Mouse (Mus musculus) macrophage (primary cell): ENCODE measurements around the gene Defb29. TPM values are rescaled to one million over a fixed set of nuclear protein-coding genes. Genes with fewer than 3 reads are reported as not detected.

Experiments
- H3K27ac ChIP-seq: fragments of 350-480 bp; formaldehyde crosslinking; 2 replicates; pipeline ENCODE4 v1.9.0; 2021
- H3K36me3 ChIP-seq: fragments of 350-480 bp; formaldehyde crosslinking; 2 replicates; pipeline ENCODE4 v1.9.0; 2021; ENCODE audit errors: inconsistent target
- H3K4me3 ChIP-seq: fragments of 350-480 bp; formaldehyde crosslinking; 2 replicates; pipeline ENCODE4 v1.9.0; 2021; ENCODE audit errors: inconsistent target
- H3K79me2 ChIP-seq: fragments of 350-480 bp; formaldehyde crosslinking; 2 replicates; pipeline ENCODE4 v1.9.0; 2021; ENCODE audit errors: inconsistent target
- WGBS: methylation state at CpG from one replicate; pipeline ENCODE4 v1.1.7; 2026; ENCODE audit warnings: inconsistent platforms; ENCODE audit not compliant: missing documents; 5-methylcytosine and 5-hydroxymethylcytosine counted together
- polyA plus RNA-seq: library from polyadenylated mRNA; stranded (reverse); fragments of 250-400 nt; gene quantifications from 3 replicates; pipeline ENCODE4 v1.2.4, GENCODE M21; 2018; ENCODE audit warnings: inconsistent platforms
- total RNA-seq, 78 experiments: library from RNA; depleted of rRNA; stranded (reverse); fragments of 250-400 nt; gene quantifications; 1 replicate in 9 of 78; 2 replicates in 24 of 78; 3 replicates in 43 of 78; 4 replicates in 2 of 78; pipeline ENCODE4 v1.2.4; 2018; ENCODE audit warnings: inconsistent platforms in 56 of 78

The Defb29 gene
- not detected for total RNA-seq (2018; cell fraction: chromatin; rRNA removed)
- total RNA-seq (2018; cell fraction: cytosol; rRNA removed) = not detected
- not detected for total RNA-seq (2018; cell fraction: nucleus; rRNA removed)
- polyA plus RNA-seq = not detected in 3 replicates

- Histone ChIP-seq H3K27ac (no peak within 1 kb of the TSS), H3K79me2 (no peaks in the 10 kb centered on the region), H3K36me3 (no peaks in the 10 kb centered on the region), H3K4me3 (no peak within 1 kb of the TSS)
- 79% methylated on average over 13 of the region's 13 CpGs for WGBS
Measured at GRCm38 (mm10) chr2:152539944-152540710, at the start of gene Defb29. Gene Defb29, minus strand, starts transcription at chr2:152540098.

DNA sequence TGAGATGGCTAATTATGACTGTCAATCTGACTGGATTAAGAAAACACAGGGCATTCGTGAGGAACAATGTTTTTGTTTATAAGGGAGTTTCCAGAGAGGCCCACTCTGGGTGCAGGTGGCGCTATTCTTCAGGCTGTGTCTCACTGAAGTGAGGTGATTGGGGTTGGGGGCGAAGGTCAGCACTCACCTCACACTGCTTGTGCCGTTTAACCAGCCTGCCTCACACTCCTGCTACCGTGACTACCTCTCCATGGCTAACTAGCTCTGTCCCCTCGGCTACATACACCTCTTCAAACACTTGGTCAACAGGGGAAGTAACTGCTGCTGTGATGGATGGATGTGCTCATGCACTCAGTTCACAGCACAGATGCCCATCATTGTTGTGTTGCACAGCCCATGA lies 49.1 kb upstream of the Defb29 start:
- Histone ChIP-seq H3K36me3 (no peaks in the 10 kb centered on the region), H3K27ac (no peak overlapping the region), H3K79me2 (no peaks in the 10 kb centered on the region), H3K4me3 (no peak overlapping the region)
- 69% methylated on average over 6 of the region's 6 CpGs for WGBS

GRCm38 (mm10) chr2:152588450-152588849 lies 48.6 kb upstream of the Defb29 start:
- Histone ChIP-seq H3K4me3 (no peak overlapping the region), H3K36me3 (no peaks in the 10 kb centered on the region), H3K79me2 (no peaks in the 10 kb centered on the region), H3K27ac (no peak overlapping the region)
- 86% methylated on average over 2 of the region's 2 CpGs for WGBS

DNA sequence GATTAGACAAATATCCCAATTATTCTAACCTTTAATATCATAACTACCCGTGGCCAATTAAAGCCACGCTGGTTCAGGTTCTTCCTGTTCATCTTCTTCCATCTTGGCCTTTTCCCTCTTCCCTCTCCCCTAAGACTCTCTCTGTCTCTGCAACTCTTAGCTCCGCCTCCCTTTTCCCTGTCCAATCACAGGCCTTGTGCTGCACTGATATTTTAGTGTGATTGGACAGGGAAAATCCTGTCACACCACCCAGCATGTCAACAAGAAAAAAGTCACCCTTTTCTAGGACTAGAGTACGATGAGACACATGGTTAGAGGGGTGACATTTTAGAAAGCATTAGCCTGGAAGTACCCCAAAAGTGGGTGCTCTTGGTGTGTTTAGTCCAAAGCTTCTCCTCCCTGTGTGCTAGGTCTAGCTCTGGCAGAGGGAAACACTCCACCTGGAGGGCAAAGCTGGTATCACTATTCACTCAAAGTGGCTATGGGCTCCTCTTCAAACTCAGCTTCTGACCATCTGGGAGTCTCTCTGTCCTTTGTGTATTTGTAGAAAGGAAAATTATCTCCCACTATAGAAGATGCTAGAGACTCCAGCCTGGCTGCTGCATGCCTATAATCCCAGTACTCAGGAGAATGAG lies 47.1 kb upstream of the Defb29 start:
- 78% methylated on average over 4 of the region's 4 CpGs for WGBS
- Histone ChIP-seq H3K79me2 (no peaks in the 10 kb centered on the region), H3K4me3 (no peak overlapping the region), H3K27ac (no peak overlapping the region), H3K36me3 (no peaks in the 10 kb centered on the region)

DNA sequence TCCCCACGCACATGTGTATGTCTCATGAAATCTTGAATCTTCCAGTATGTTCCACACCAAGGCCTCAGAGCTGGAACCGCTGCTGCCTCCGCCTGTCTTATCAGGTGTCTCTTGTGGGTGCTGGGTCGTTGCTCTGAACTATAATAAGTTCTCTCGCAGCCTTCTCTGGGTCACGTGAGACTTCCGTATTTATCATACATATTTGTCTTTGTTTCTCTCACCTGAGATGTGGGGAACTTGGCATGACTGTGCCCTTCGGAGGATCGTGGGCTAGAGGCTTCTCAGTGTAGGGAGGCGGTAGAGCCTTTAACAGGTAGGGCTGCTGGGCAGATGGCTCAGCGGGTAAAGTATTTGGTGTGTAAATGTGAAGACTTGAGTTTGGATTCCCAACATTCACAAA lies 40.7 kb upstream of the Defb29 start:
- Histone ChIP-seq H3K4me3 (no peak overlapping the region), H3K27ac (no peak overlapping the region), H3K36me3 (no peaks in the 10 kb centered on the region), H3K79me2 (no peaks in the 10 kb centered on the region)
- WGBS = 88% methylated on average over 11 of the region's 11 CpGs

- Histone ChIP-seq H3K79me2 (no peaks in the 10 kb centered on the region), H3K27ac (no peak within 1 kb of the TSS), H3K36me3 (no peaks in the 10 kb centered on the region), H3K4me3 (no peak within 1 kb of the TSS)
- 93% methylated on average over 7 of the region's 7 CpGs for WGBS
Measured at GRCm38 (mm10) chr2:152580107-152580506, 40.2 kb upstream of the Defb29 start, which contains the start of gene Defb19. Gene Defb19, minus strand, starts transcription at chr2:152580312.

GRCm38 (mm10) chr2:152573484-152573883 lies 33.6 kb upstream of the Defb29 start:
- no peaks in the 10 kb centered on the region for H3K36me3 ChIP-seq
- WGBS = 92% methylated on average over 8 of the region's 8 CpGs

DNA sequence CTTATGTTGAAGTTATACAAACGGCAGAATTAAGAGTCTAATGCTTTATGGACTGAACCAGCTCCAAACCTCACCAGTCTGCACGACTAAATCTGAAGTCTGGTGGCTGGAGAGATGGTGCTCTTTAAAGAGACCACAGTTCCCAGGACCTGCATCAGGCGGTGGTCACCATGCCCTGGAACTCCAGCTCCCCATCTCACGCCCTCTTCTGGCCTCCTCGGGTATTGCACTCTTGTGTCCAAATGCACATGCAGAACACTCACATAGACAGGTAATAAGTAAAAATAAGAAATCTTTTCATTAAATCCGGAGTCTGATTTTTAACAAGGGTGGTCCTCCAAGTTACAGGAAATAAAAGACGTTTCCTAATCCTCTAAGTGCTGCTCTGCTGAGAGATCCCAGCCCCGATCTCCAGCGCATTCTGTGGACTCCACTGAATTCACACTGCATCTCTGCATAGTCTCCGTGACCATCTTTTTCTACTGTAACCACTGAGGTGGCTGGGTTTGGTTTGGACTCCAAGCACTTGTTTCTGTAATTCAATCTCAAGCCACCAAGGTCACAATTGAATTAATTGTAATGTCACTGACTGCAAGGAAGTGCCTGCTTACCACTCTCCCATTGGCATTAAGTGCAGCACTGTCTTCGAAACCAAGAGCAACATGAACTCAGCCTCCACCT lies 32.4 kb upstream of the Defb29 start, which contains the start of gene Defb21:
Gene Defb21, plus strand, starts transcription at position 631 of the 681 bp plus-strand sequence.
- WGBS = 61% methylated on average over 10 of the region's 11 CpGs
- no peak within 1 kb of the TSS for H3K4me3 ChIP-seq
- no peaks in the 10 kb centered on the region for H3K36me3 ChIP-seq
- no peak within 1 kb of the TSS for H3K27ac ChIP-seq
- H3K79me2 ChIP-seq = no peaks in the 10 kb centered on the region

More at GRCm38 (mm10) chr2:152573484-152573883, 33.6 kb upstream of the Defb29 start:
- no peak overlapping the region for H3K27ac ChIP-seq
- no peaks in the 10 kb centered on the region for H3K79me2 ChIP-seq
- no peak overlapping the region for H3K4me3 ChIP-seq

- Histone ChIP-seq H3K27ac (no peak overlapping the region), H3K4me3 (no peak overlapping the region), H3K36me3 (no peaks in the 10 kb centered on the region), H3K79me2 (no peaks in the 10 kb centered on the region)
- WGBS = 43% methylated on average over 6 of the region's 6 CpGs
Measured at GRCm38 (mm10) chr2:152570313-152570712, 30.4 kb upstream of the Defb29 start.

- no peak overlapping the region for H3K27ac ChIP-seq
- H3K4me3 ChIP-seq = no peak overlapping the region
- H3K79me2 ChIP-seq = no peaks in the 10 kb centered on the region
- no peaks in the 10 kb centered on the region for H3K36me3 ChIP-seq
- WGBS = 83% methylated on average over 3 of the region's 4 CpGs
Measured at GRCm38 (mm10) chr2:152569881-152570280, 30.0 kb upstream of the Defb29 start.

- 85% methylated on average over 5 of the region's 5 CpGs for WGBS
- H3K79me2 ChIP-seq = no peaks in the 10 kb centered on the region
- H3K36me3 ChIP-seq = no peaks in the 10 kb centered on the region
- H3K4me3 ChIP-seq = no peak within 1 kb of the TSS
- no peak within 1 kb of the TSS for H3K27ac ChIP-seq
Measured at GRCm38 (mm10) chr2:152569038-152569437, 29.1 kb upstream of the Defb29 start, which contains the start of gene Gm17416. Gene Gm17416, plus strand, starts transcription at chr2:152569338.

DNA sequence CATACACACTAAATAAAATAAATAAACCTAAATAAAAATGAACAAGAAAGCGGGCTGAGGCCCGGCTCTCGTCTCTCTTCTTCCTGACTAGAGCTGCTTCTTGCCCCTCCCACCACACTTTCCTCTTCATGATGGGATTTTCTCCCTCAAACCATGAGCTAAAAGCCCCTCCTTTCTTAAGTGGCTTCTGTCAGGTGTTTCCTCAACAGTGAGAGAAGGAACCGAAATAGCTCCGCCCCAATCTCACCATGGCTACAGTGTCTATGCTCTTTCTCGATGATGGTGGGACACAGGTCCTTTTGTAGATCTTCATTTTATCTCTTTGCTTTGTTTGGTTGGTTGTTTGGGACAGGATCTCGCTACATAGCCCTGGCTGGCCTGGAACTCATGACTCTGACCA lies 16.8 kb upstream of the Defb29 start:
- WGBS = 25% methylated on average over 7 of the region's 7 CpGs
- H3K4me3 ChIP-seq = no peak overlapping the region
- H3K27ac ChIP-seq = no peak overlapping the region
- no peaks in the 10 kb centered on the region for H3K79me2 ChIP-seq
- H3K36me3 ChIP-seq = no peaks in the 10 kb centered on the region

- no peak overlapping the region for H3K4me3 ChIP-seq
Measured at GRCm38 (mm10) chr2:152553774-152554423, 14.0 kb upstream of the Defb29 start.

DNA sequence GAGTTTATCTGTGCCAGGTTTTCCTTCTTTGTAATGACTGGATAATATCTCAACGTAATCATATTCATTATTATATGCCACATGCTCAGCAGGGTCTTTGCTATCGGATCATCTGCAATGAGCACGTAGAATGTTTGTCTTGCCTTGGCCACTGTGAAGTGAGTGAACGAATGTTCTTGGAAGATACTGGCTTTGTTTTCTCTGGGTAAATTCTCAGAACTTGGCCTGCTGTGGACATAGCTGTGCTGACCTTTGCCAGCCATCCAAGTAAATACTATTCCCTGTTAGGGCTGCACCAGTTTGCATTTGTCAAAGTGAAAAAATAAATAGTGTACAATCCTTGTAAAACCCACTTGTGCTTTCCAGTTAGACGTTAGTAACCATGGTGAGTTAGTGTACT lies 8.2 kb upstream of the Defb29 start:
- WGBS = 93% methylated on average over 5 of the region's 5 CpGs
- Histone ChIP-seq H3K4me3 (no peak overlapping the region), H3K79me2 (no peaks in the 10 kb centered on the region), H3K27ac (no peak overlapping the region), H3K36me3 (no peaks in the 10 kb centered on the region)

More at GRCm38 (mm10) chr2:152553774-152554423, 14.0 kb upstream of the Defb29 start:
- WGBS = 21% methylated on average over 16 of the region's 16 CpGs
- Histone ChIP-seq H3K27ac (no peak overlapping the region), H3K36me3 (no peaks in the 10 kb centered on the region), H3K79me2 (no peaks in the 10 kb centered on the region)
